Mouse (Mus musculus) liver, embryonic 12.5 days (tissue): ENCODE results near the gene Echdc3. TPM values are rescaled to one million over a fixed set of nuclear protein-coding genes. Genes with fewer than 3 reads are reported as not detected.

Source experiments
- ATAC-seq: fragments of 200-750 bp; cut with Nextera tagmentation; 2 replicates; pipeline ENCODE4 v1.8.0; 2017; ENCODE audit warnings: moderate number of reproducible peaks, mild to moderate bottlenecking, moderate library complexity
- H3K27ac ChIP-seq: fragments of 300-500 bp; sonication (generic); 2 replicates; pipeline ENCODE4 v1.5.1; 2016; ENCODE audit warnings: mild to moderate bottlenecking
- H3K27me3 ChIP-seq: fragments of 300-500 bp; sonication (generic); replicated peaks from 2 replicates; pipeline ENCODE4 v1.6.1; 2016; ENCODE audit warnings: mild to moderate bottlenecking, moderate library complexity
- H3K36me3 ChIP-seq: fragments of 300-500 bp; sonication (generic); 2 replicates; pipeline ENCODE4 v1.6.1; 2016; ENCODE audit warnings: mild to moderate bottlenecking, moderate library complexity
- H3K4me1 ChIP-seq: fragments of 300-500 bp; sonication (generic); 2 replicates; pipeline ENCODE4 v1.6.1; 2016
- H3K4me2 ChIP-seq: fragments of 300-500 bp; sonication (generic); 2 replicates; pipeline ENCODE4 v1.6.1; 2016; ENCODE audit warnings: mild to moderate bottlenecking, moderate library complexity
- H3K4me3 ChIP-seq: fragments of 300-500 bp; sonication (generic); 2 replicates; pipeline ENCODE4 v1.5.1; 2016; ENCODE audit warnings: mild to moderate bottlenecking, moderate library complexity
- H3K9ac ChIP-seq: fragments of 300-500 bp; sonication (generic); 2 replicates; pipeline ENCODE4 v1.6.1; 2016; ENCODE audit warnings: mild to moderate bottlenecking, moderate library complexity
- H3K9me3 ChIP-seq: fragments of 300-500 bp; sonication (generic); replicated peaks from 2 replicates; pipeline ENCODE4 v1.6.1; 2016; ENCODE audit warnings: mild to moderate bottlenecking, moderate library complexity
- WGBS: fragments of 180-500 bp; shearing (Covaris S2); methylation state at CpG from one replicate; pipeline ENCODE4 v1.1.7; 2016; ENCODE audit not compliant: insufficient replicate concordance; 5-methylcytosine and 5-hydroxymethylcytosine counted together
- polyA plus RNA-seq: library from polyadenylated mRNA; unstranded; fragments of >200 nt; fragmentation: Nextera tagmentation; extraction: Ambion mirVana; gene quantifications from 2 replicates; pipeline ENCODE4 v1.2.1, GENCODE M21; 2016

The Echdc3 gene
- polyA plus RNA-seq, 1 experiment from 2014 or later, result 4.7 TPM

DNA sequence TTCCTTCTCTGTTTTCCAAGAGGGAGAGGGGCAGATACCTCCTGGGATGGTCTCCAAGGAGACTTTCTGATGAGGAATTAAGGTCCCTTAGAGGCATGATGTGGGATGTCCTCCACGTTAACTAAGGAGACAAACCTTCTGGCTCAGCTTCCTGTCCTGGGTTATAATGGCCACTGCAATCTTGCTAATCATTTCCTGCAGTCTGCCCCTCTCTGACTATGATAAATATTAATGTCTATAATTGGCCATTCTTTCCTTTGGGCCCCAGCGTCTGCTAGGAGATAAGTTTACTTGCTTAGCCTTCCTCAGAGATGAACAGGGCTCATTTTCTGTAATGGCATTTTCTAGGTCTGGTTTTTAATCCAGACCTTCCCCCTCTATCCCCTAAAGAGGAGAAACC, 53.1 kb downstream of the Echdc3 start:
- ATAC-seq, result peak; percentile 56
- Histone ChIP-seq H3K9me3 (no peaks in the 10 kb centered on the region), H3K4me1 (peaks cover 29% of the 10 kb centered on the region), H3K4me3 (no peak overlapping the region), H3K9ac (no peak overlapping the region), H3K36me3 (no peaks in the 10 kb centered on the region), H3K27ac (no peak overlapping the region), H3K4me2 (no peak overlapping the region), H3K27me3 (no peaks in the 10 kb centered on the region)
- 8% methylated on average over 2 of the region's 2 CpGs for WGBS

- no peak overlapping the region for H3K4me2 ChIP-seq
- H3K27me3 ChIP-seq, result no peaks in the 10 kb centered on the region
- 65% methylated on average over 9 of the region's 9 CpGs for WGBS
- no peaks in the 10 kb centered on the region for H3K9me3 ChIP-seq
- H3K27ac ChIP-seq, result peak overlapping the region; percentile 57; the same call in 1 of the 2 replicates
- peaks cover 29% of the 10 kb centered on the region for H3K4me1 ChIP-seq
- 0 out of 2 replicates have a peak, but pooled peaks have one; percentile 35 for ATAC-seq
- no peak overlapping the region for H3K4me3 ChIP-seq
- H3K9ac ChIP-seq, result no peak overlapping the region
- H3K36me3 ChIP-seq, result no peaks in the 10 kb centered on the region
These were observed 53.6 kb downstream of the Echdc3 start for GRCm38 (mm10) chr2:6159219-6159618.

DNA sequence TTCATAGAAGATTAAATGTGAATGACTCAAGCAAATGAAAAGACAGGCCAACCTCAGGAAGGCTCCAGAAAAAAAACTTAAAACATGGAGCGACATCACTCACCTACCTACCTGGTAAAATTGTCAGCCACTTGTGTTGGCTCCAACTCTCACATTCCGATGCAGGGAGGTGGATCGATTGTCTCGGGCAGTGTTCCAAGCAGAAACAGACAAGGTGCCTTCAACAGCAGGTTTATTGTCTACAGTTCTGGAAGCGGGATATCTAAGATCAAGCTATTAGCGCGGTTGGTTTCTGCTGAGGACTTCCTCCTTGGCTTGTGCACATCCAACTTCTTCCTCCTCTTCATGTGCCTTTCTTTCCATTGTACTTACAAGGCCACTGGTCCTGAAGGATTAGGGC, 55.2 kb downstream of the Echdc3 start:
- H3K9me3 ChIP-seq, result no peaks in the 10 kb centered on the region
- H3K9ac ChIP-seq, result no peak overlapping the region
- H3K27ac ChIP-seq, result no peak overlapping the region
- H3K27me3 ChIP-seq, result no peaks in the 10 kb centered on the region
- ATAC-seq, result no peak
- H3K4me1 ChIP-seq, result peaks cover 23% of the 10 kb centered on the region
- no peaks in the 10 kb centered on the region for H3K36me3 ChIP-seq
- 78% methylated on average over 7 of the region's 7 CpGs for WGBS
- no peak overlapping the region for H3K4me3 ChIP-seq
- H3K4me2 ChIP-seq, result no peak overlapping the region

- Histone ChIP-seq H3K9ac (no peak overlapping the region), H3K9me3 (no peaks in the 10 kb centered on the region), H3K27me3 (no peaks in the 10 kb centered on the region), H3K36me3 (no peaks in the 10 kb centered on the region), H3K4me3 (no peak overlapping the region), H3K4me2 (no peak overlapping the region), H3K4me1 (peaks cover 20% of the 10 kb centered on the region), H3K27ac (no peak overlapping the region)
- ATAC-seq, result no peak
- 70% methylated on average over 4 of the region's 4 CpGs for WGBS
These were observed 55.6 kb downstream of the Echdc3 start for GRCm38 (mm10) chr2:6157208-6157607.

- no peaks in the 10 kb centered on the region for H3K9me3 ChIP-seq
- no peak overlapping the region for H3K4me3 ChIP-seq
- H3K9ac ChIP-seq, result no peak overlapping the region
- no peak overlapping the region for H3K4me2 ChIP-seq
- no peak overlapping the region for H3K27ac ChIP-seq
- H3K27me3 ChIP-seq, result no peaks in the 10 kb centered on the region
- H3K36me3 ChIP-seq, result no peaks in the 10 kb centered on the region
- no peak for ATAC-seq
- WGBS, result 74% methylated on average over 5 of the region's 5 CpGs
- no peaks in the 10 kb centered on the region for H3K4me1 ChIP-seq
These were observed 63.0 kb downstream of the Echdc3 start for GRCm38 (mm10) chr2:6149801-6150200.

DNA sequence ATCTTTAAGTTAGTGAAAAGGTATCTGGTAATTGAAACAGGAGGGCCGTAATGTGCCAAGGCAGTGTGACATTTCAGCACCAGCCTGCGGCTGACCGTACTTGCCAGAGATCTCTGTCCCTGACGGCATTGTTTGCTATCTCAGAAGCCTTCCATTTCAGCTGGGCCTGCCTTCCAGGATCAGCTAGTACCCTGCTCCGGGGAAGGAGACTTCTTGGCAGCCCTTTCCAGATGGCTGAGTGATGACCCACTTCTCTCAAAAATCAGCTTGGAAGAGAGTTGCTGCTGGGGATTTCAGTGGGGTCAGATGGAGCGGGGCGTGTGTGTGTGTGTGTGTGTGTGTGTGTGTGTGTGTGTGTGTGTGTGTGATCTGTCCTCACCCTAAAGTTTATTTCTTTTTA, 65.9 kb downstream of the Echdc3 start:
- Histone ChIP-seq H3K4me3 (no peak overlapping the region), H3K9ac (no peak overlapping the region), H3K4me1 (no peaks in the 10 kb centered on the region), H3K36me3 (no peaks in the 10 kb centered on the region), H3K27me3 (no peaks in the 10 kb centered on the region), H3K27ac (no peak overlapping the region), H3K9me3 (no peaks in the 10 kb centered on the region), H3K4me2 (no peak overlapping the region)
- no peak for ATAC-seq
- WGBS, result 80% methylated on average over 7 of the region's 7 CpGs

GRCm38 (mm10) chr2:6146257-6146656, 66.6 kb downstream of the Echdc3 start:
- 76% methylated on average over 4 of the region's 4 CpGs for WGBS
- Histone ChIP-seq H3K4me1 (no peaks in the 10 kb centered on the region), H3K4me3 (no peak overlapping the region), H3K9me3 (no peaks in the 10 kb centered on the region), H3K27ac (no peak overlapping the region), H3K36me3 (no peaks in the 10 kb centered on the region), H3K9ac (no peak overlapping the region), H3K27me3 (0 out of 2 replicates have a peak, but pooled peaks cover 4% of the 10 kb centered on the region), H3K4me2 (no peak overlapping the region)
- no peak for ATAC-seq

GRCm38 (mm10) chr2:6145611-6146010, 67.2 kb downstream of the Echdc3 start:
- Histone ChIP-seq H3K9ac (no peak overlapping the region), H3K36me3 (no peaks in the 10 kb centered on the region), H3K4me1 (no peaks in the 10 kb centered on the region), H3K27ac (no peak overlapping the region), H3K4me3 (no peak overlapping the region), H3K9me3 (no peaks in the 10 kb centered on the region), H3K27me3 (0 out of 2 replicates have a peak, but pooled peaks cover 5% of the 10 kb centered on the region), H3K4me2 (no peak overlapping the region)
- ATAC-seq, result no peak
- WGBS, result 64% methylated on average over 10 of the region's 10 CpGs

DNA sequence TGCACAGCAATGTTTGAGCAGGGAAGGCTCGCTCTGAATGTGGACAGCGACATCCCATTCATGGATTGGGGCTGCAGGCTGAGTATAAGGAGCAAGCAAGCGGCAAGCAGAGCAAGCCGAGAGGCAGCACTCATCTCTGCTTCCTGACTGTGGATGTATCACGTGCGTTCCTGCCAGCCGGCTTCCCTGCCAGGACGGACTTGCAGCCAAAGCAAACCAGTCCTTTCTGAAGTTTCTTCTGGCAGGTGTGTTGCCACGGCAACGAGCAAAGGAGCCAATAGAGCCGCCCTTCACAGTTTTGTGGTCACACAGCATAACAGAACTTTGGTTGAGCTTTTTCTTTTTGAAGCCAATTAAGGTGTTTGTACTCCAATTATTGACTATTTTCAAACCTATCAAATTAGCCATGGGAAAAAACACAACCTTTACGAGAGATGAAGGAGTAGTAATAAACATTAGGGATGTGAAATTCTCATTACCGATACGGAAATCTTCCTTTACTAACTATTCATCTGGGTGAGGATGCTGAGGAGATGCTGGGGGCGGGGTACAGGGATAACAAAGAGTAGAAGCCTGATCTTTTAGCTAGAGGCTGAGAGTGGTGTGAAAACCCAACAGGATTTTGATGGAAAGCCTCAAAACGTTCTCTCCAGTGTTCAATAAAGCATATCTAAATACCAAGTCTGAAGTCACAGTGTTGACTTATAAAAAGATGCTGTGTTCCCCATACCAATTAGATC, 69.7 kb downstream of the Echdc3 start:
- WGBS, result 63% methylated on average over 16 of the region's 16 CpGs
- H3K9ac ChIP-seq, result no peak overlapping the region

DNA sequence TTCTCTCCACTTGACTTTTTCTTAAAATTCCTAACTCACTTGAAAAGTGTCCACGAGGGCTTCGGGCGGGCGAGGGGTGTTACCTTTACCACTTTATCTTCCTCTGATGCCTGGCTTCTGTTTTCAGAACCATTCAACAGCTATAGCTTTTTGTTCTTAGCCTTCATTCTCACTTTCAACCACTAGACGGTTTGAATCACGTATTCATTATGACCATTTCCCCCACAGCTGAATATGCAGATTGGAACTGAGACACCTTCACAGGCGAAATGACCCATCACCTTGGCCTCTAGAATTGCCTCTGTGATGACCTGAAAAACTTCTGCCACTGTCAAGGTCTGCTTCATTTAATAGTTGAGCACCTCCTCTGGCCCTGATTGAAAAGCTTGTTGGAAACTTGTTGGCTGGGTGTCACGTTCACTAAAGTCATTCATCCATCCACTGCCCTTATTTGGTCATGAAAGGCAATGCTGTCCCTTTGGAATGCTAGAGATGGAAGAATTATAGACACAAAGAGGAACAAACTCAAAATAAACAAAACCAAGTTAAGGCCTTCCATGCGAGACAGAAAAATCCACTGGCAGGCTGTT, 72.2 kb downstream of the Echdc3 start:
- WGBS, result 69% methylated on average over 9 of the region's 9 CpGs
- no peak for ATAC-seq
- H3K4me1 ChIP-seq, result no peaks in the 10 kb centered on the region

More for the DNA sequence above, 69.7 kb downstream of the Echdc3 start:
- H3K9me3 ChIP-seq, result no peaks in the 10 kb centered on the region
- H3K27ac ChIP-seq, result no peak overlapping the region
- no peak overlapping the region for H3K4me2 ChIP-seq
- H3K4me3 ChIP-seq, result no peak overlapping the region
- H3K27me3 ChIP-seq, result peaks cover 12% of the 10 kb centered on the region; the same call in 1 of the 2 replicates
- no peak for ATAC-seq
- H3K36me3 ChIP-seq, result no peaks in the 10 kb centered on the region
- no peaks in the 10 kb centered on the region for H3K4me1 ChIP-seq

More for the DNA sequence above, 72.2 kb downstream of the Echdc3 start:
- Histone ChIP-seq H3K9ac (no peak overlapping the region), H3K27me3 (peaks cover 12% of the 10 kb centered on the region; the same call in 1 of the 2 replicates), H3K4me3 (no peak overlapping the region), H3K36me3 (no peaks in the 10 kb centered on the region), H3K4me2 (no peak overlapping the region), H3K27ac (no peak overlapping the region), H3K9me3 (no peaks in the 10 kb centered on the region)
